Mouse (Mus musculus) limb, embryonic 10.5 days (tissue): ENCODE measurements at regions not wholly inside any gene's neighbourhood (a gene's known extent, or its start where the extent isn't known, plus 50 kb on each side); places are given as distances from the start of the nearest gene placed in this dataset.

Experiments
- DNase-seq: peaks from one replicate; pipeline ENCODE4 v3.0.0-alpha.2; 2017; ENCODE audit warnings: low spot score
- H3K27ac ChIP-seq: fragments of 300-500 bp; sonication (generic); 2 replicates; pipeline ENCODE4 v1.5.1; 2016; ENCODE audit warnings: mild to moderate bottlenecking
- H3K27me3 ChIP-seq: fragments of 300-500 bp; sonication (generic); 2 replicates; pipeline ENCODE4 v1.6.1; 2016; ENCODE audit warnings: low read depth, mild to moderate bottlenecking; ENCODE audit not compliant: poor library complexity, severe bottlenecking
- H3K36me3 ChIP-seq: fragments of 300-500 bp; sonication (generic); 2 replicates; pipeline ENCODE4 v1.6.1; 2016; ENCODE audit warnings: mild to moderate bottlenecking, moderate library complexity
- H3K4me1 ChIP-seq: fragments of 300-500 bp; sonication (generic); 2 replicates; pipeline ENCODE4 v1.6.1; 2016
- H3K4me3 ChIP-seq: fragments of 300-500 bp; sonication (generic); 2 replicates; pipeline ENCODE4 v1.5.1; 2016; ENCODE audit warnings: mild to moderate bottlenecking, moderate library complexity
- H3K9me3 ChIP-seq: fragments of 300-500 bp; sonication (generic); replicated peaks from 2 replicates; pipeline ENCODE4 v1.6.1; 2016; ENCODE audit warnings: mild to moderate bottlenecking
- WGBS: fragments of 180-500 bp; shearing (Covaris S2); methylation state at CpG from one replicate; pipeline ENCODE4 v1.1.7; 2016; 5-methylcytosine and 5-hydroxymethylcytosine counted together

- no peaks in the 10 kb centered on the region for H3K9me3 ChIP-seq
- H3K36me3 ChIP-seq: no peaks in the 10 kb centered on the region
- no peak overlapping the region for H3K27ac ChIP-seq
- DNase-seq: no peak
- peaks cover 17% of the 10 kb centered on the region for H3K4me1 ChIP-seq
- H3K4me3 ChIP-seq: no peak overlapping the region
- 81% methylated on average over 4 of the region's 4 CpGs for WGBS
- 0 out of 2 replicates have a peak, but pooled peaks cover 6% of the 10 kb centered on the region for H3K27me3 ChIP-seq
Observed at GRCm38 (mm10) chr1:155493799-155494198, 64.1 kb upstream of the Acbd6 start.

- WGBS: 90% methylated on average over 2 of the region's 2 CpGs
- Histone ChIP-seq H3K27me3 (0 out of 2 replicates have a peak, but pooled peaks cover 6% of the 10 kb centered on the region), H3K4me3 (no peak overlapping the region), H3K4me1 (peaks cover 12% of the 10 kb centered on the region), H3K36me3 (no peaks in the 10 kb centered on the region), H3K9me3 (no peaks in the 10 kb centered on the region), H3K27ac (no peak overlapping the region)
- no peak for DNase-seq
Observed at GRCm38 (mm10) chr1:155494347-155494746, 63.6 kb upstream of the Acbd6 start.

GRCm38 (mm10) chr1:155499735-155500134, 58.2 kb upstream of the Acbd6 start:
- 97% methylated on average over 1 of the region's 1 CpGs for WGBS

GRCm38 (mm10) chr1:155502867-155503266, 55.1 kb upstream of the Acbd6 start:
- Histone ChIP-seq H3K9me3 (no peaks in the 10 kb centered on the region), H3K4me1 (peaks cover 7% of the 10 kb centered on the region; the same call in 1 of the 2 replicates), H3K27ac (peak overlapping the region; percentile 42; the same call in 1 of the 2 replicates), H3K4me3 (no peak overlapping the region), H3K36me3 (no peaks in the 10 kb centered on the region), H3K27me3 (no peaks in the 10 kb centered on the region)
- 71% methylated on average over 10 of the region's 10 CpGs for WGBS
- DNase-seq: no peak

More at GRCm38 (mm10) chr1:155499735-155500134, 58.2 kb upstream of the Acbd6 start:
- Histone ChIP-seq H3K4me1 (peaks cover 5% of the 10 kb centered on the region; the same call in 1 of the 2 replicates), H3K9me3 (no peaks in the 10 kb centered on the region), H3K27me3 (no peaks in the 10 kb centered on the region), H3K4me3 (no peak overlapping the region), H3K36me3 (no peaks in the 10 kb centered on the region), H3K27ac (no peak overlapping the region)
- no peak for DNase-seq

DNA sequence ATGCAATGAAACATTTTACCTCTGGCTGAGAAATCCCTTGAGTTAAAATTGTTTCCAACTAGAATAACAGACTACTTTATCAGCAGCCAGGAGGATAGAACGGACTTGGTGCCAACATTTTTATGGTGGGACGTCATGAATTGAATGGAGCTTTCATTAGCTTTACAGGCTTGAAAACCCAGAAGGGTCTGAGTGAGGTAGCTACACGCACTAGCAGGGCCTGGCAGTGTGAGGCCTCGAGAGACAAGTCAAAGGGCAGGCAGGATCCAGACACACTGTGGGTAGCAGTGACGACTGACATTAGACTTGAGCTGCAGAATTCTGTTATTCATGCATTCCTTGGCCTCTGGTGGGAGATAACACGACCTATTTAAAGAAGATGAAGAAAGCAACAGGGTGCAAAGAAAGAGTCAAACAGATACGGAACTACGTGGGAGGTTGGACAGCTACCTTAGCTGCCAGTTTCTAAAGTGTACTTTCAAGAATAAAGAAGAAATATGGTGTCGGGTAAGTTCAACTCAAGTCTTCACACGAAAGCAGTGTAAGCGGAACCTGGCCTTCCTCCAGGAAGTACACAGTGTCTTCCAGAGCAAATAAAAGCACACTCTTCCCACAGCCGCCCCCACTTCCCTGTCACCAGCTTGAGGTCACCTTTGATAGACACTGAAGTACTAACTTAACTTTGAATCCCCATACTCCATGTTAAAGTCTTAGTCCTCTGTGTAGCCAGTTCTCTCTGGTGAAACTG, 53.2 kb upstream of the Acbd6 start:
- H3K27ac ChIP-seq: no peak overlapping the region
- DNase-seq: no peak

DNA sequence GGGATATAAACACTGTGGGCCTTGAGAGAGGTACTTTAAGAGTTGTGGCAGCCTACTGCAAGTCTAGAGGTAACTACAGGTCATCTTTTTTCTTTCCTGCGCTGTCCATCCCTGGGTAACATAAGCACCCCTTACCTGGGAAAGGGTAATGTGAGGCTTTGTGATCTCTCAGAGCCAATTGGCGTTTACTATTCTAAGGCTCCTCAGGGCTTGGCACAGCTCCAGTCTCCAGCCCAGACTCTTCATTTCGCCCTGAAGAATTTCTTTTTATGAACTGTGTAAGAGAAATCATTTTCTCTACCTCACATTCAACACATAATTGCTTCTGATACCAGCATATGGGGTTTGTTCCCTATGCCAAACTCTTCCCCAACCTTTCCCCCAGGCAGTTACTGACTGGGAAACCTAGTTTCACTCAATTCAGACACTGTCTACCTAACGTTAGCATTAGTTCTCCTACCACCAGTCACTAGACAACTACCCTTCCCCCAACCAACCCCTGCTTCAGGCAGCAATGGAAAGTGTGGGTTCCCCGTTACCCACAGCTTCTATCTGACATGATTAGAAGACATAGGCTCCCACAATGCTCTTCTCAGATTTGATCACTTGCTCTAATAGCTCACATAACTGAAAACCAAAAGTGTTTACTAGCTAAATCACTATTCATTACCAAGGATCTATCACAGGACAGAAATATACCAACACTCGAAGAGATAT, 52.4 kb upstream of the Acbd6 start:
- H3K9me3 ChIP-seq: no peaks in the 10 kb centered on the region
- H3K36me3 ChIP-seq: no peaks in the 10 kb centered on the region
- H3K27ac ChIP-seq: no peak overlapping the region
- H3K4me3 ChIP-seq: no peak overlapping the region
- H3K4me1 ChIP-seq: peaks cover 7% of the 10 kb centered on the region; the same call in 1 of the 2 replicates
- WGBS: 84% methylated on average over 6 of the region's 6 CpGs
- DNase-seq: no peak
- H3K27me3 ChIP-seq: no peaks in the 10 kb centered on the region

More for the DNA sequence above, 53.2 kb upstream of the Acbd6 start:
- Histone ChIP-seq H3K27me3 (no peaks in the 10 kb centered on the region), H3K4me1 (peaks cover 7% of the 10 kb centered on the region; the same call in 1 of the 2 replicates), H3K36me3 (no peaks in the 10 kb centered on the region), H3K9me3 (no peaks in the 10 kb centered on the region), H3K4me3 (no peak overlapping the region)
- 76% methylated on average over 12 of the region's 12 CpGs for WGBS
